Mouse (Mus musculus): ENCODE measurements around the gene Unc93b1. TPM values are rescaled to one million over a fixed set of nuclear protein-coding genes. Genes with fewer than 3 reads are reported as not detected.

The Unc93b1 gene
- polyA plus RNA-seq, 1 experiment from 2014 or later = 18.3 TPM

GRCm38 (mm10) chr19:3903648-3904362 lies 31.2 kb upstream of the Unc93b1 start:
- Histone ChIP-seq H3K36me3 (peaks cover 55% of the 10 kb centered on the region), H3K4me2 (no peak overlapping the region), H3K27me3 (no peaks in the 10 kb centered on the region), H3K4me1 (replicated peaks) (peaks cover 58% of the 10 kb centered on the region), H3K27ac (no peak overlapping the region), H3K9ac (no peak overlapping the region), H3K4me3 (replicated peaks) (no peak overlapping the region), H3K9me3 (replicated peaks) (no peaks in the 10 kb centered on the region)
- ATAC-seq (ENCODE audit: low read depth) (no peak), DNase-seq (no peak)
- 85% methylated on average over 25 of the region's 25 CpGs for WGBS (ENCODE audit: insufficient replicate concordance)

- DNase-seq = no peak
- no peak overlapping the region for H3K4me3 ChIP-seq (replicated peaks)
- WGBS (ENCODE audit: insufficient replicate concordance) = 67% methylated on average over 10 of the region's 10 CpGs
These were observed 30.7 kb upstream of the Unc93b1 start for GRCm38 (mm10) chr19:3904363-3904675.

GRCm38 (mm10) chr19:3905261-3905969 lies 29.6 kb upstream of the Unc93b1 start:
- DNase-seq (no peak), ATAC-seq (ENCODE audit: low read depth) (no peak)
- Histone ChIP-seq H3K27me3 (no peaks in the 10 kb centered on the region), H3K27ac (peak overlapping the region; percentile 85), H3K9me3 (replicated peaks) (no peaks in the 10 kb centered on the region), H3K9ac (peak overlapping the region; percentile 80), H3K4me1 (replicated peaks) (peaks cover 61% of the 10 kb centered on the region), H3K4me3 (replicated peaks) (peak overlapping the region; percentile 71), H3K36me3 (peaks cover 60% of the 10 kb centered on the region), H3K4me2 (peak overlapping the region; percentile 95)
- WGBS (ENCODE audit: insufficient replicate concordance) = 14% methylated on average over 6 of the region's 6 CpGs

More at GRCm38 (mm10) chr19:3904363-3904675, 30.7 kb upstream of the Unc93b1 start:
- ATAC-seq (ENCODE audit: low read depth) = no peak
- Histone ChIP-seq H3K4me1 (replicated peaks) (peaks cover 58% of the 10 kb centered on the region), H3K9ac (no peak overlapping the region), H3K36me3 (peaks cover 56% of the 10 kb centered on the region), H3K27ac (no peak overlapping the region), H3K4me2 (peak overlapping the region; percentile 95), H3K9me3 (replicated peaks) (no peaks in the 10 kb centered on the region), H3K27me3 (no peaks in the 10 kb centered on the region)

- DNase-seq (no peak), ATAC-seq (ENCODE audit: low read depth) (peak; percentile 1)
- Histone ChIP-seq H3K27me3 (no peaks in the 10 kb centered on the region), H3K4me2 (peak overlapping the region; percentile 95), H3K4me3 (replicated peaks) (peak overlapping the region; percentile 71), H3K4me1 (replicated peaks) (peaks cover 68% of the 10 kb centered on the region), H3K36me3 (peaks cover 69% of the 10 kb centered on the region), H3K9ac (peak overlapping the region; percentile 80), H3K27ac (peak overlapping the region; percentile 85), H3K9me3 (replicated peaks) (no peaks in the 10 kb centered on the region)
- 6% methylated on average over 10 of the region's 10 CpGs for WGBS (ENCODE audit: insufficient replicate concordance)
These were observed 28.7 kb upstream of the Unc93b1 start for GRCm38 (mm10) chr19:3906326-3906725.

- ATAC-seq (ENCODE audit: low read depth) (peak; percentile 82), DNase-seq (peak; percentile 74)
- Histone ChIP-seq H3K36me3 (peaks cover 64% of the 10 kb centered on the region), H3K27me3 (no peaks in the 10 kb centered on the region), H3K27ac (peak within 1 kb of the TSS; percentile 85), H3K9me3 (replicated peaks) (no peaks in the 10 kb centered on the region), H3K4me3 (replicated peaks) (peak within 1 kb of the TSS; percentile 71), H3K4me1 (replicated peaks) (peaks cover 76% of the 10 kb centered on the region), H3K9ac (peak within 1 kb of the TSS; percentile 80), H3K4me2 (peak within 1 kb of the TSS; percentile 95)
- WGBS (ENCODE audit: insufficient replicate concordance) = 4% methylated on average over 36 of the region's 36 CpGs
These were observed 27.9 kb upstream of the Unc93b1 start, which contains the start of gene Tcirg1 for GRCm38 (mm10) chr19:3906795-3907786. Gene Tcirg1 (minus strand): TSS chr19:3907133.

- no peak for ATAC-seq (ENCODE audit: low read depth)
- 61% methylated on average over 8 of the region's 8 CpGs for WGBS (ENCODE audit: insufficient replicate concordance)
- H3K27ac ChIP-seq = peak overlapping the region; percentile 82
- no peaks in the 10 kb centered on the region for H3K27me3 ChIP-seq
- peak overlapping the region; percentile 95 for H3K4me2 ChIP-seq
- no peak for DNase-seq
- peak overlapping the region; percentile 80 for H3K9ac ChIP-seq
- peaks cover 73% of the 10 kb centered on the region for H3K4me1 ChIP-seq (replicated peaks)
- no peaks in the 10 kb centered on the region for H3K9me3 ChIP-seq (replicated peaks)
- H3K4me3 ChIP-seq (replicated peaks) = peak overlapping the region; percentile 71
- H3K36me3 ChIP-seq = peaks cover 54% of the 10 kb centered on the region
These were observed 26.9 kb upstream of the Unc93b1 start for GRCm38 (mm10) chr19:3907876-3908660.

GRCm38 (mm10) chr19:3910206-3910605 lies 24.8 kb upstream of the Unc93b1 start:
- H3K36me3 ChIP-seq = peaks cover 39% of the 10 kb centered on the region
- H3K9me3 ChIP-seq (replicated peaks) = no peaks in the 10 kb centered on the region
- H3K4me1 ChIP-seq (replicated peaks) = peaks cover 73% of the 10 kb centered on the region
- no peak overlapping the region for H3K4me2 ChIP-seq
- no peak overlapping the region for H3K4me3 ChIP-seq (replicated peaks)
- H3K9ac ChIP-seq = no peak overlapping the region
- ATAC-seq (ENCODE audit: low read depth) (no peak), DNase-seq (no peak)
- no peaks in the 10 kb centered on the region for H3K27me3 ChIP-seq
- WGBS (ENCODE audit: insufficient replicate concordance) = 65% methylated on average over 5 of the region's 5 CpGs
- H3K27ac ChIP-seq = no peak overlapping the region

- ATAC-seq (ENCODE audit: low read depth) = peak; percentile 95
- no peaks in the 10 kb centered on the region for H3K27me3 ChIP-seq
- peaks cover 39% of the 10 kb centered on the region for H3K36me3 ChIP-seq
These were observed 22.4 kb upstream of the Unc93b1 start, which contains the start of gene Ndufs8 for GRCm38 (mm10) chr19:3912337-3913204. Gene Ndufs8 (minus strand): TSS chr19:3912774.

GRCm38 (mm10) chr19:3913692-3914091 lies 21.3 kb upstream of the Unc93b1 start:
- Histone ChIP-seq H3K9me3 (replicated peaks) (no peaks in the 10 kb centered on the region), H3K27me3 (no peaks in the 10 kb centered on the region), H3K27ac (peak overlapping the region; percentile 76), H3K36me3 (peaks cover 29% of the 10 kb centered on the region), H3K4me1 (replicated peaks) (peaks cover 38% of the 10 kb centered on the region), H3K4me2 (peak overlapping the region; percentile 81), H3K4me3 (replicated peaks) (peak overlapping the region; percentile 73), H3K9ac (peak overlapping the region; percentile 79)
- WGBS (ENCODE audit: insufficient replicate concordance) = 72% methylated on average over 8 of the region's 8 CpGs
- no peak for DNase-seq
- no peak for ATAC-seq (ENCODE audit: low read depth)

More at GRCm38 (mm10) chr19:3912337-3913204, 22.4 kb upstream of the Unc93b1 start, which contains the start of gene Ndufs8:
- H3K9ac ChIP-seq = peak within 1 kb of the TSS; percentile 79
- peak within 1 kb of the TSS; percentile 73 for H3K4me3 ChIP-seq (replicated peaks)
- peak within 1 kb of the TSS; percentile 76 for H3K27ac ChIP-seq
- peak; percentile 95 for DNase-seq
- H3K4me1 ChIP-seq (replicated peaks) = peaks cover 49% of the 10 kb centered on the region
- under 1% methylated on average over 41 of the region's 43 CpGs for WGBS (ENCODE audit: insufficient replicate concordance)
- peak within 1 kb of the TSS; percentile 81 for H3K4me2 ChIP-seq
- H3K9me3 ChIP-seq (replicated peaks) = no peaks in the 10 kb centered on the region

Measured in liver, embryonic 13.5 days (tissue).